Mouse (Mus musculus) heart, embryonic 16.5 days (tissue): ENCODE results near the gene Fga. TPM values are rescaled to one million over a fixed set of nuclear protein-coding genes. Genes with fewer than 3 reads are reported as not detected.
A peak's percentile ranks its signal among the peaks of the same experiment; 100 is the strongest.

Source experiments
- ATAC-seq: fragments of 200-750 bp; cut with Nextera tagmentation; replicated peaks from 2 replicates; pipeline ENCODE4 v1.8.0; 2017; ENCODE audit warnings: moderate number of reproducible peaks; ENCODE audit not compliant: insufficient read depth, low FRiP score; ENCODE audit errors: extremely low read depth
- H3K27ac ChIP-seq: fragments of 300-500 bp; sonication (generic); 2 replicates; pipeline ENCODE4 v1.5.1; 2014; ENCODE audit warnings: mild to moderate bottlenecking, low read length, control low read depth, moderate library complexity
- H3K27me3 ChIP-seq: fragments of 300-500 bp; sonication (generic); 2 replicates; pipeline ENCODE4 v1.6.1; 2014; ENCODE audit warnings: low read length, mixed read lengths; ENCODE audit not compliant: control insufficient read depth, insufficient read depth
- H3K36me3 ChIP-seq: fragments of 300-500 bp; sonication (generic); 2 replicates; pipeline ENCODE4 v1.6.1; 2014; ENCODE audit not compliant: control insufficient read depth, insufficient read depth
- H3K4me1 ChIP-seq: fragments of 300-500 bp; sonication (generic); 2 replicates; pipeline ENCODE4 v1.6.1; 2014; ENCODE audit warnings: low read length, mixed read lengths; ENCODE audit not compliant: control insufficient read depth, insufficient read depth
- H3K4me2 ChIP-seq: fragments of 300-500 bp; sonication (generic); 2 replicates; pipeline ENCODE4 v1.6.1; 2014; ENCODE audit warnings: low read depth, mild to moderate bottlenecking, control low read depth, low read length
- H3K4me3 ChIP-seq: fragments of 300-500 bp; sonication (generic); 2 replicates; pipeline ENCODE4 v1.5.1; 2014; ENCODE audit warnings: mild to moderate bottlenecking, control low read depth, low read length
- H3K9ac ChIP-seq: fragments of 300-500 bp; sonication (generic); 2 replicates; pipeline ENCODE4 v1.6.1; 2014; ENCODE audit warnings: low read length, control low read depth
- H3K9me3 ChIP-seq: fragments of 300-500 bp; sonication (generic); replicated peaks from 2 replicates; pipeline ENCODE4 v1.6.1; 2016; ENCODE audit warnings: low read length; ENCODE audit not compliant: control insufficient read depth
- WGBS: fragments of 180-500 bp; shearing (Covaris S2); extraction: QIAGEN DNeasy Blood & Tissue Kit; methylation state at CpG from one replicate; pipeline ENCODE4 v1.1.7; 2014; 5-methylcytosine and 5-hydroxymethylcytosine counted together
- polyA plus RNA-seq: library from polyadenylated mRNA; unstranded; fragments of >200 nt; fragmentation: Nextera tagmentation; extraction: Ambion mirVana; gene quantifications from 2 replicates; pipeline ENCODE4 v1.2.1, GENCODE M21; 2015

Gene Fga
- 1.0 and 1.3 TPM in 2 replicates for polyA plus RNA-seq

GRCm38 (mm10) chr3:83025475-83026301 lies at the start of gene Fga:
Fga (plus strand) TSS chr3:83026076.
- H3K27me3 ChIP-seq = no peaks in the 10 kb centered on the region
- no peak for ATAC-seq
- H3K9ac ChIP-seq = no peak within 1 kb of the TSS
- no peak within 1 kb of the TSS for H3K4me3 ChIP-seq
- no peaks in the 10 kb centered on the region for H3K9me3 ChIP-seq
- 74% methylated on average over 9 of the region's 9 CpGs for WGBS
- H3K4me2 ChIP-seq = no peak within 1 kb of the TSS
- H3K4me1 ChIP-seq = no peaks in the 10 kb centered on the region
- no peak within 1 kb of the TSS for H3K27ac ChIP-seq
- H3K36me3 ChIP-seq = no peaks in the 10 kb centered on the region

- Histone ChIP-seq H3K4me2 (no peak overlapping the region), H3K36me3 (no peaks in the 10 kb centered on the region), H3K4me3 (no peak overlapping the region), H3K27me3 (no peaks in the 10 kb centered on the region), H3K9me3 (no peaks in the 10 kb centered on the region), H3K4me1 (no peaks in the 10 kb centered on the region), H3K9ac (no peak overlapping the region), H3K27ac (no peak overlapping the region)
- no peak for ATAC-seq
- 68% methylated on average over 6 of the region's 6 CpGs for WGBS
Measured at GRCm38 (mm10) chr3:82980818-82981217, 45.1 kb upstream of the Fga start.

- Histone ChIP-seq H3K27ac (no peak overlapping the region), H3K4me3 (no peak overlapping the region), H3K4me1 (no peaks in the 10 kb centered on the region), H3K27me3 (no peaks in the 10 kb centered on the region), H3K36me3 (no peaks in the 10 kb centered on the region), H3K4me2 (no peak overlapping the region), H3K9me3 (no peaks in the 10 kb centered on the region), H3K9ac (no peak overlapping the region)
- no peak for ATAC-seq
- WGBS = 48% methylated on average over 8 of the region's 8 CpGs
Measured at GRCm38 (mm10) chr3:82981861-82982260, 44.0 kb upstream of the Fga start.

DNA sequence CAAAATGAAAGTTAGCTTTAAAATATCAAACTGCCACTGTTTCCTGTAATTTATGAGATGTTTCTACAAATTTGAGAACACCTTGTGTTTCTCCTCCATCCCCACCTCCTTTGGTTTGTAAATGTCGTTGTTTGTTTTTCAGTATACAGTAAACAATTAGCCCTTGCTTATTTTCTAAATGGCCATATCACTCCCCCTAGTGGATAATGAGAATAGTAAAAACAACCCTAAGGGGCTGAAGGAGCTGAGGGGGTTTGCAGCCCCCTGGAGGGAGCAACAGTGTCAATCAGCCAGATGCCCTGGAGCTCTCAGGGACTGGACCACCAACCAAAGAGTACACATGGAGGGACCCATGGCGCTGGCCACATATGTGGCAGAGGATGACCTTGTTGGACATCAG lies 41.0 kb upstream of the Fga start:
- Histone ChIP-seq H3K9ac (no peak overlapping the region), H3K9me3 (no peaks in the 10 kb centered on the region), H3K27me3 (no peaks in the 10 kb centered on the region), H3K4me3 (no peak overlapping the region), H3K4me2 (no peak overlapping the region), H3K36me3 (no peaks in the 10 kb centered on the region), H3K4me1 (no peaks in the 10 kb centered on the region), H3K27ac (no peak overlapping the region)
- 79% methylated on average over 2 of the region's 2 CpGs for WGBS
- no peak for ATAC-seq

DNA sequence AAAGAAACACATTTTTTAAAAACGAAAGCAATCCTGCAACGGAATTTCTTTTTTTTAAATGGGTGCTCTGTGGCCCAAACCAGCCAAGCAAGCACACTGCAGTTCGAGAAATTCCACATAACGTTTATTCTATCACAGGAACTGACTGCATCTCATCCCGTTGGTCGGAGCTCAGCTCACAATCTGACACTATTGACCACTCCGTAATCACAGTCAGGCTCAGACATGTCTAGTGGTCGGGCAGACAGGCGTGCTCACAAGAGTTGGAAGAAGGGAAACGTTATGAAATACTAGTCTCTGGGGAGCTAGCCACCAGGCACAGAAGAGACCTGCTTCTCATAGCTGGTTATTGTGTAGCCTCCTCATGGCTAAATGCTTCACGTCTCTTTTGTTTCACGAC lies 33.9 kb upstream of the Fga start:
- H3K4me2 ChIP-seq = no peak overlapping the region
- no peaks in the 10 kb centered on the region for H3K9me3 ChIP-seq
- no peaks in the 10 kb centered on the region for H3K36me3 ChIP-seq
- H3K4me3 ChIP-seq = no peak overlapping the region
- no peak overlapping the region for H3K9ac ChIP-seq
- WGBS = 74% methylated on average over 12 of the region's 12 CpGs
- H3K27me3 ChIP-seq = peaks cover 10% of the 10 kb centered on the region
- ATAC-seq = no peak
- peaks cover 4% of the 10 kb centered on the region; the same call in 1 of the 2 replicates for H3K4me1 ChIP-seq
- H3K27ac ChIP-seq = no peak overlapping the region

DNA sequence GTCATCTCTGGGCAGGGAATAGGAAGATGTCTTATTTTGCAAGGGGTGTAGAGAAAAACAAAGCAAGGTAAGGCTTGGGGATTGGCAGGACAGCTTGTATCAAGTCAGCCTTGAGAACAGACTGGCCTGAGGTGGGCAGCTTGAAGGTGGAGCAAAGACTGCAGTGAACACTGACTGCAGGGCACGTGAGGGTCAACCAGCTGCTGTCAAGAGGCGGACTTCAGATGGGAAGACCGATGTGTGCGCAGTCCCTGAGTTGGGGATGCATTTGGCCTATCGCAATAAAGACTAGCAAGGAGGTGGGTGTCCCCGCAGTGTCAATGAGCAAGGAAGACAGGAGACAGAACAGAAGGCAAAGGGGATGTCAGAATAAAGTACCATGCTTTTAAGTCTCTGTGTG lies 32.9 kb upstream of the Fga start:
- Histone ChIP-seq H3K9ac (no peak overlapping the region), H3K36me3 (no peaks in the 10 kb centered on the region), H3K27me3 (peaks cover 10% of the 10 kb centered on the region), H3K4me3 (no peak overlapping the region), H3K27ac (no peak overlapping the region), H3K4me2 (no peak overlapping the region), H3K9me3 (no peaks in the 10 kb centered on the region), H3K4me1 (peaks cover 4% of the 10 kb centered on the region; the same call in 1 of the 2 replicates)
- no peak for ATAC-seq
- WGBS = 87% methylated on average over 6 of the region's 6 CpGs

- H3K4me2 ChIP-seq = peak overlapping the region; percentile 65
- 3% methylated on average over 24 of the region's 24 CpGs for WGBS
- no peaks in the 10 kb centered on the region for H3K36me3 ChIP-seq
- H3K27me3 ChIP-seq = peaks cover 10% of the 10 kb centered on the region
- peak overlapping the region; percentile 47; the same call in 1 of the 2 replicates for H3K9ac ChIP-seq
- H3K27ac ChIP-seq = no peak overlapping the region
- no peak; the same call in 1 of the 2 replicates for ATAC-seq
- peaks cover 4% of the 10 kb centered on the region; the same call in 1 of the 2 replicates for H3K4me1 ChIP-seq
- H3K4me3 ChIP-seq = peak overlapping the region; percentile 38
- H3K9me3 ChIP-seq = no peaks in the 10 kb centered on the region
Measured at GRCm38 (mm10) chr3:82995368-82995767, 30.5 kb upstream of the Fga start.

DNA sequence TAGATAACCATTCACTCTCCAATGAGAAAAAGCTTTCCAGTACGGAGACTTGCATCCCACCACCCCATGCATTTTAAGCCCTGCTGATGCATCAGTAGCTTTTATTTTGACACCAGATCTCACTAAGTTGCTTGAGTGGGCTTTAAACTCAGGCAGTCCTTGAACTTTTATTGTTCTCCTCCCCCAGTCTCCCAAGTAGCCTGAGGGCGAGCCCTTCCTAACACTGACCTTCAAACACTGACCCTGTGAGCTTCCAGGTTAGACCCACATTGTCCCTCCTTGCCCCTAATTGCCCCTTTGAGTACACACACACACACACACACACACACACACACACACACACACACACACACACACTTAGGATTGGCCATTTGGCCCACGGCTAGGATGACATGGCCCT lies 29.2 kb upstream of the Fga start:
- Histone ChIP-seq H3K27ac (no peak overlapping the region), H3K4me3 (no peak overlapping the region), H3K36me3 (no peaks in the 10 kb centered on the region), H3K4me2 (no peak overlapping the region), H3K4me1 (peaks cover 4% of the 10 kb centered on the region; the same call in 1 of the 2 replicates), H3K9ac (no peak overlapping the region), H3K9me3 (no peaks in the 10 kb centered on the region), H3K27me3 (peaks cover 10% of the 10 kb centered on the region)
- no peak for ATAC-seq
- WGBS = 88% methylated on average over 3 of the region's 3 CpGs

DNA sequence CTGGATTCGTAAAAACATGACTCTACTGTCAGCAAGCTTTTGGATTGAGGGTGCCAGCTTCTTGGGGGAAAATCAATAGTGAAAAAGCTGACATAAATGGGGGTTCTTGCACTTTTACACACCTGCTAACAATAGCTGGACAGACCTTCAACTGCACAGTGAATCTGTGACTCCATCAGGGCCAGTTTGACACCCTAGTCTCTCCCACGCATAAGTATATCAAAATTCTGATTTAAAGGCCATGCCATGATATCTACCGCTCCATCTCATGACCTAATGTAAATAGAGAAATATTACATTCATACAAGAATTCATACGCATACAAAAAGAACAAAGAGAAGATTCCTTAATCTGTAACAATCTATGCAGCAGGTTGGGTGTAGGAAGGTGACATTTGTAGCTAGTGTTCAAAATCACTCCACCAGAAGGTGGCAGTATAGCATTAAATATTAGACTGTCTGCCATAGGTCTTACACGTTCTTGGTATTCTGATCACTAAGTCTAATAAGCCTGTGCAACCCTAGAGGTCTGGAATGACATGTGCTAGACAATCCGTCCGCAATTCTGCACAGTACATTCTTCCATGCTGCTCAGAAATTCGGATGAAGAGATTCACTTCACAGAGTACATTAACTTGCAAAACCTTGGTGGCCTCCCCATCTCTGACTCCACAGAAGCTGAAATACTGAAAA lies 27.0 kb upstream of the Fga start:
- H3K27ac ChIP-seq = no peak overlapping the region
- H3K9me3 ChIP-seq = no peaks in the 10 kb centered on the region
- 30% methylated on average over 8 of the region's 8 CpGs for WGBS
- H3K9ac ChIP-seq = no peak overlapping the region
- peaks cover 10% of the 10 kb centered on the region for H3K27me3 ChIP-seq
- peak; percentile 45; the same call in 1 of the 2 replicates for ATAC-seq
- no peak overlapping the region for H3K4me3 ChIP-seq
- peaks cover 4% of the 10 kb centered on the region; the same call in 1 of the 2 replicates for H3K4me1 ChIP-seq
- H3K36me3 ChIP-seq = no peaks in the 10 kb centered on the region
- no peak overlapping the region for H3K4me2 ChIP-seq
